Mouse (Mus musculus) embryonic facial prominence, embryonic 15.5 days (tissue): ENCODE data around the gene Slc16a10. TPM values are rescaled to one million over a fixed set of nuclear protein-coding genes. Genes with fewer than 3 reads are reported as not detected.

Experiments
- ATAC-seq: fragments of 200-750 bp; cut with Nextera tagmentation; 2 replicates; pipeline ENCODE4 v1.8.0; 2017; ENCODE audit warnings: low read depth, moderate TSS enrichment; ENCODE audit not compliant: insufficient number of reproducible peaks, low FRiP score, low TSS enrichment
- H3K27ac ChIP-seq: fragments of 300-500 bp; sonication (generic); replicated peaks from 2 replicates; pipeline ENCODE4 v1.5.1; 2015; ENCODE audit warnings: mild to moderate bottlenecking, inconsistent platforms
- H3K27me3 ChIP-seq: fragments of 300-500 bp; sonication (generic); 2 replicates; pipeline ENCODE4 v1.6.1; 2015; ENCODE audit warnings: inconsistent platforms
- H3K36me3 ChIP-seq: fragments of 300-500 bp; sonication (generic); 2 replicates; pipeline ENCODE4 v1.6.1; 2015; ENCODE audit warnings: mild to moderate bottlenecking, inconsistent platforms
- H3K4me1 ChIP-seq: fragments of 300-500 bp; sonication (generic); 2 replicates; pipeline ENCODE4 v1.6.1; 2015; ENCODE audit warnings: inconsistent platforms
- H3K4me2 ChIP-seq: fragments of 300-500 bp; sonication (generic); replicated peaks from 2 replicates; pipeline ENCODE4 v1.6.1; 2015; ENCODE audit warnings: mild to moderate bottlenecking, inconsistent platforms
- H3K4me3 ChIP-seq: fragments of 300-500 bp; sonication (generic); replicated peaks from 2 replicates; pipeline ENCODE4 v1.5.1; 2015; ENCODE audit warnings: mild to moderate bottlenecking, inconsistent platforms
- H3K9ac ChIP-seq: fragments of 300-500 bp; sonication (generic); 2 replicates; pipeline ENCODE4 v1.6.1; 2015; ENCODE audit warnings: inconsistent platforms
- H3K9me3 ChIP-seq: fragments of 300-500 bp; sonication (generic); replicated peaks from 2 replicates; pipeline ENCODE4 v1.6.1; 2016; ENCODE audit warnings: inconsistent platforms
- WGBS: fragments of 180-500 bp; shearing (Covaris S2); methylation state at CpG from one replicate; pipeline ENCODE4 v1.1.7; 2015; 5-methylcytosine and 5-hydroxymethylcytosine counted together
- polyA plus RNA-seq: library from polyadenylated mRNA; unstranded; fragments of >200 nt; fragmentation: Nextera tagmentation; extraction: Ambion mirVana; gene quantifications from 2 replicates; pipeline ENCODE4 v1.2.1, GENCODE M21; 2015

Slc16a10 gene
- polyA plus RNA-seq, 1 experiment from 2014 or later, result 8.0 TPM

DNA sequence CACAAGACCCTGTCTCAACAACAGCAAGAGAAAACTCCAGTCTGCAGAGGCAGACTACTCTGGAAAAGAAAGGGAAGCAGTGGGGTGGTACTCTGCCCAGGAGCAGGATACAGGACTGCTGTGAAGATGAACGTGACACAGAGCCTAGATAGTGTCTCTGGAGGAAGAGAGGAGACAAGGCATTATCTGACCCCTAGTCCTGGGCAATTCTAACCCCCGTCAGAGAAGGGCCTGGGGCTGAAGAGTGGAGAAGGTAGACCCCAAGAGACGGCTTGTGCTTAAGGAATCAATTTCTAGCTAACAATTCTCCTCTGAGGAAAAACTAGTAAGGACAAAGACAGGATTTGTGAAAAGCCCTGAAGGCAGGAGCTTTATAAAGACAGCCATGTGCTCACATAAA lies 76.7 kb downstream of the Slc16a10 start:
- ATAC-seq, result no peak
- Histone ChIP-seq H3K27ac (no peak overlapping the region), H3K36me3 (no peaks in the 10 kb centered on the region), H3K4me3 (no peak overlapping the region), H3K9ac (no peak overlapping the region), H3K27me3 (no peaks in the 10 kb centered on the region), H3K4me1 (0 out of 2 replicates have a peak, but pooled peaks cover 4% of the 10 kb centered on the region), H3K9me3 (no peaks in the 10 kb centered on the region), H3K4me2 (no peak overlapping the region)
- 34% methylated on average over 3 of the region's 3 CpGs for WGBS

DNA sequence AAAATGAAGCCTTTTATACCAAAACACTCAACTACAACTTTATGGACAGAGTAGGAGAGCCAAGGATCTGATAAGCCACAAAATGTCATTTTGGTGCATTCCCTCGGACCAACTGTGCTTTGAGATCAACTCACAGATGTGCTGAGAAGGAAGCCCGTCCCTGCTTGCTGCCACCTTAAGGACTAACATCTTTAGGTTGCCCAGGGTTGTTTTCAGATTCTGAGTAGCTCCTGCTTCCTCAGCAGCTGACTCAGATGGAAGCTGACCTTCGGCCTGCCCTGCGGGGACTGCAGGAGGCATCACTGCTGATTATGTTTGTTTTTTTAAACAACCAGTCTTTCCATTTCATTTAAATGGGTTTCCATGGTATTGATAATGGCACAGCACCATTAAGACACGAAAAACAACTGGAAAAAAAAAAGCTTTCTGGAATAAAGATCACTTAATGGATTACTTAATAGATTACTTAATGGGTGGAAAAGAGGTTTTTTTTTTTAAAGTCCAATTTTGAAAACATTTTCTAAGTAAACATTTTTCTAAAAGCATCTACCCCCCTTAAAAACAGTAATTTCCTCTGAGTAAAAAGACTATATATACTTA lies 78.7 kb downstream of the Slc16a10 start:
- H3K9ac ChIP-seq, result no peak overlapping the region
- no peak for ATAC-seq
- 0 out of 2 replicates have a peak, but pooled peaks cover 2% of the 10 kb centered on the region for H3K4me1 ChIP-seq
- no peaks in the 10 kb centered on the region for H3K9me3 ChIP-seq
- 22% methylated on average over 5 of the region's 5 CpGs for WGBS
- no peaks in the 10 kb centered on the region for H3K27me3 ChIP-seq
- H3K27ac ChIP-seq, result no peak overlapping the region
- H3K4me2 ChIP-seq, result no peak overlapping the region
- H3K4me3 ChIP-seq, result no peak overlapping the region
- no peaks in the 10 kb centered on the region for H3K36me3 ChIP-seq

DNA sequence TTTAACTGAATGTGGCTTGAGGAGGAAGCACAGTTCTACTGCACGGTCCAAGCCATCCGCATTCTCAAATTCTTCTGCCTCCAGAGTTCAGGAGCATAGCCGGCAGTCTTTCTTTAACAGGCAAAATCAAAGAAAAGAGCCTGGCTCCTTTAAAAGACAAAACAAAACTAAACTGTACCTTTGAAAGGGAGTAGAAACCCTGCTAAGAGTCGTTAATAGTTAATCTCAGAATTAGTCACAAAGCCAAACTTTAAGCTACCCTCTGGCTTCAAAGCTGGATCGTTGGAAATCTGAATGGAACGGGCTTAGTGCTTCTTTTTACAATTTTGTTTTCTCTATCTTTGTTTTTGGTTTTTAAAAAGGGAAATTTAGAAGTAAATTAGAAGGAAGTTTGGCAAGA lies 79.2 kb downstream of the Slc16a10 start:
- Histone ChIP-seq H3K4me2 (no peak overlapping the region), H3K27me3 (no peaks in the 10 kb centered on the region), H3K9ac (no peak overlapping the region), H3K36me3 (no peaks in the 10 kb centered on the region), H3K27ac (no peak overlapping the region), H3K4me1 (0 out of 2 replicates have a peak, but pooled peaks cover 3% of the 10 kb centered on the region), H3K9me3 (no peaks in the 10 kb centered on the region), H3K4me3 (no peak overlapping the region)
- ATAC-seq, result no peak
- 37% methylated on average over 6 of the region's 6 CpGs for WGBS

DNA sequence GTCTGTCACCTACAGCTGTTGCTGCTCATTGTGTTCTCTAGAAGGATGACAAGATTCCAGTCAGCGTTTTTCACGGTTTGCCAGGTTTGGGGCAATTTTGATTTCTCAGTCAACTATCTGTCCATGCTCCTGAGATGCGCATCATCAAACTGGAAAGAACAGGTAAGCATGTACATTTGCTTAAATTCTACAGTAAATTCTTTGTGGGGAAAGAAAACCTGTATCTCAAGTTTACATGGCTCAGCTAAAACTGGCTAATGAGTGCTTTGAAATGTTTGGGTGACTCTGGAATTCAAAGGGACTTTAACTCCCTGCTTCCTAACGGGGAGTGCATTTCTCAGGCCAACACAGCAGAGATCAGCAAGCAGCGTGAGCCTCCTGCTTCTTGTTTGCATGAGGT lies 80.1 kb downstream of the Slc16a10 start:
- no peak overlapping the region for H3K4me2 ChIP-seq
- H3K36me3 ChIP-seq, result no peaks in the 10 kb centered on the region
- 73% methylated on average over 5 of the region's 5 CpGs for WGBS
- H3K27me3 ChIP-seq, result no peaks in the 10 kb centered on the region
- no peak overlapping the region for H3K9ac ChIP-seq
- H3K4me1 ChIP-seq, result 0 out of 2 replicates have a peak, but pooled peaks cover 3% of the 10 kb centered on the region
- no peaks in the 10 kb centered on the region for H3K9me3 ChIP-seq
- ATAC-seq, result no peak
- no peak overlapping the region for H3K4me3 ChIP-seq
- H3K27ac ChIP-seq, result no peak overlapping the region

DNA sequence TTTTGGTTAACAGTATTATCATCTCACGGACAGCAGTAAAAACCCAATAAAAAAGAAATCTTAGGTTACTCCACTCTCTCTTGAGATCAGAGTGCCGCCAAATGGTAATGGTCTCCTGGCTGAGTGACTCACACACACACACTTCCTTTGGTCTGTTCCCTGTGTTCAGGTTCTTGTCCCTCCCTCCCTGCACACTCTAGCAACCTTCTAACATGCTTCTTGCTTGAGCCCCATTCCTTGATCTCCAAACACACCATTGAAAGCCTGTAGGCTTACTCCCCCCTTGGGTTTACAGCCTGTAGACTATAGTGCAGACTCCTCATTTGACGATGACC lies 83.3 kb downstream of the Slc16a10 start:
- WGBS, result 70% methylated on average over 3 of the region's 3 CpGs
- no peak for ATAC-seq

DNA sequence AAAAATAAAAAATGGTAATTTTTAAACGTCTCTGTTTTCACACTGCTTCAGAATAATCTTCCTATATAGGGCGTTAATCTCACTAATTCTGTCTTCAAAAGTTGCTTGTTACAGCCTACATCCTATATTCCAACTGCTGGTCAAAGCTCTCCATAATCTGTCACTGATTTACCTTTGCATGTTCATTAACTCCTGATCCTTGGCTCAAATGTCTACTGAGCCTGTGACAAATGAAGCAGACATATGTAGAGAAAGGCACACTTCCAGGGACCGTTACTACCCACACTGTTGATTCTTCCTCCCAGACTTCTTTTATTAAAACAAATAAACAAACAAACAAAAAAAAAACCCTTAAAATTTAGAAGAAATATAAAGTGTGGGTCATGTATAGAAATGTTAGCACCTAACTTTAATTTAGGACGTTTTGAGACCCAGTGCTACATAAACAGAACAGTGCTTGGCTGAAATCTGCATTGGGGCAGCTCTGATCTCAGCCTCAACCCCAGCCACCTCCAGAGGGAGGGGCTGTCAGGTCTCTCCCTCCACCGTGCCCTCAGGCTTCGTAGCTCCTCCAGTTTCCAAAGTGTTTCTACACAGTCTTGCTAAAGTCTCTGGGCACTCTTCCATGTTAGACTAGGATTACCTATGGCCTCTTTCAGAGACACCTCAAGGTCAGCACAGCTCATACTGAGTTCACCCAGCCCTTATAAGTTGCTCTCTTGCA lies 83.8 kb downstream of the Slc16a10 start:
- Histone ChIP-seq H3K4me3 (no peak overlapping the region), H3K9ac (no peak overlapping the region), H3K27ac (no peak overlapping the region), H3K9me3 (no peaks in the 10 kb centered on the region), H3K27me3 (no peaks in the 10 kb centered on the region), H3K36me3 (no peaks in the 10 kb centered on the region), H3K4me1 (0 out of 2 replicates have a peak, but pooled peaks cover 3% of the 10 kb centered on the region), H3K4me2 (no peak overlapping the region)
- 59% methylated on average over 6 of the region's 6 CpGs for WGBS
- ATAC-seq, result no peak

More for the DNA sequence above, 83.3 kb downstream of the Slc16a10 start:
- Histone ChIP-seq H3K9ac (no peak overlapping the region), H3K27ac (no peak overlapping the region), H3K9me3 (no peaks in the 10 kb centered on the region), H3K4me2 (no peak overlapping the region), H3K36me3 (no peaks in the 10 kb centered on the region), H3K4me3 (no peak overlapping the region), H3K27me3 (no peaks in the 10 kb centered on the region), H3K4me1 (0 out of 2 replicates have a peak, but pooled peaks cover 3% of the 10 kb centered on the region)

DNA sequence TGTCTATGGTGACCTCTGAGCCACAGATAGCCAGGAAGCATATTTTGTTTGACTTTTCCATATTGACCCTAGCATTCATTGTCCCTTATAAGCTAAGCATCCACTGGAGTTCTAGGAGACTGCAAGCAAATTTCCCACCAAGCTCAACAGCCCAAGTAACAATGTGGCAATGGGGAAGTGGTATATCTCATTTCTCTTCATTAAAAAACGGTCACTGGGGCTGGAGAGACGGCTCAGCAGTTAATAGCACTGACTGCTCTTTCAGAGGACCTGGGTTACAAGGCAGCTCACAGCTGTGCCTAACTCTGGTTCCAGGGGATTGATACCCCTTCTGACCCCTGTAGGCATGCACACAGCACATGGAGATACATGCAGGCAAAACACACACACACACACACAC lies 84.4 kb downstream of the Slc16a10 start:
- Histone ChIP-seq H3K9me3 (no peaks in the 10 kb centered on the region), H3K27ac (no peak overlapping the region), H3K4me2 (no peak overlapping the region), H3K27me3 (no peaks in the 10 kb centered on the region), H3K4me3 (no peak overlapping the region), H3K9ac (no peak overlapping the region), H3K36me3 (no peaks in the 10 kb centered on the region), H3K4me1 (0 out of 2 replicates have a peak, but pooled peaks cover 3% of the 10 kb centered on the region)
- no peak for ATAC-seq
- 56% methylated on average over 2 of the region's 2 CpGs for WGBS

DNA sequence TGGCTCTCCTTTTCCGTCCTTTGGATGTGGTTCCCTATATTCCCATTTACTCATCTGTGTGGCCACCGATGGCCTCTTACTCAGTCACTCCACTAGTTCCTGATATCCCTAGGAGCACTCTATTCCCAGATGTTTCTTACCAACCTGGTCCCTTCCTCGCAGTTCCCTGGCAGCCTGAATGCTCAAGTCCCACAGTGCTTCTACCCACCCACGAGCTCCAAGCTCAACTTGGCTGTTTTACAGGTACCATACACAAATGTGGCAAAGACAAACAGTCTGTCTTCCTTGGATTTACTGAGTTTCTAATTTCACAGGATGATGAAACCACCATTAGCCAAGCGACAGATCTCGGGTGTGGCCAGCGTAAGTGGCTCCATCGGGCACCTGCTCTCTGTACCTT lies 87.6 kb downstream of the Slc16a10 start:
- 86% methylated on average over 8 of the region's 8 CpGs for WGBS
- Histone ChIP-seq H3K4me3 (no peak overlapping the region), H3K4me2 (no peak overlapping the region), H3K36me3 (no peaks in the 10 kb centered on the region), H3K4me1 (0 out of 2 replicates have a peak, but pooled peaks cover 3% of the 10 kb centered on the region), H3K9me3 (no peaks in the 10 kb centered on the region), H3K27ac (no peak overlapping the region), H3K27me3 (no peaks in the 10 kb centered on the region), H3K9ac (no peak overlapping the region)
- ATAC-seq, result no peak

DNA sequence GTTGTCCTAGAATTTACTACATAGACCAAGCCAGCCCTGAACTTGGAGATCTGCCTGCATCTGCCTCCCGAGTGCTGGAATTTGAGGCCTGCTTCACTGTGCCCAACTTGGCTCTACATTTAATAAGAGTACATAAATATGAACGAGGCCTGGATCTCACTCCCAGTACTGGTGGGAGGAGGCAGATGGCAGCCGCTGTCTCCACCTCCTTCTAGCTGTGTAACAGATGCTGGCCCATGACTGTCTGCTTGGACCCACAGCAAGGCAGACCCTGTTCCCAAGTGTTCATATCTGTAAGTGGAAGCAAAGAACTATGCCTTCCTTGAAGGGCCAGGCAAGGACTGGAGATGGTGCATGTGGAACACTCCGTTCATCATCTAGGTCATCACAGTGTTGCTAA lies 88.2 kb downstream of the Slc16a10 start:
- ATAC-seq, result no peak
- Histone ChIP-seq H3K27ac (no peak overlapping the region), H3K4me1 (0 out of 2 replicates have a peak, but pooled peaks cover 3% of the 10 kb centered on the region), H3K27me3 (no peaks in the 10 kb centered on the region), H3K4me2 (no peak overlapping the region), H3K4me3 (no peak overlapping the region), H3K9ac (no peak overlapping the region), H3K36me3 (no peaks in the 10 kb centered on the region), H3K9me3 (no peaks in the 10 kb centered on the region)
- WGBS, result 85% methylated on average over 4 of the region's 4 CpGs

DNA sequence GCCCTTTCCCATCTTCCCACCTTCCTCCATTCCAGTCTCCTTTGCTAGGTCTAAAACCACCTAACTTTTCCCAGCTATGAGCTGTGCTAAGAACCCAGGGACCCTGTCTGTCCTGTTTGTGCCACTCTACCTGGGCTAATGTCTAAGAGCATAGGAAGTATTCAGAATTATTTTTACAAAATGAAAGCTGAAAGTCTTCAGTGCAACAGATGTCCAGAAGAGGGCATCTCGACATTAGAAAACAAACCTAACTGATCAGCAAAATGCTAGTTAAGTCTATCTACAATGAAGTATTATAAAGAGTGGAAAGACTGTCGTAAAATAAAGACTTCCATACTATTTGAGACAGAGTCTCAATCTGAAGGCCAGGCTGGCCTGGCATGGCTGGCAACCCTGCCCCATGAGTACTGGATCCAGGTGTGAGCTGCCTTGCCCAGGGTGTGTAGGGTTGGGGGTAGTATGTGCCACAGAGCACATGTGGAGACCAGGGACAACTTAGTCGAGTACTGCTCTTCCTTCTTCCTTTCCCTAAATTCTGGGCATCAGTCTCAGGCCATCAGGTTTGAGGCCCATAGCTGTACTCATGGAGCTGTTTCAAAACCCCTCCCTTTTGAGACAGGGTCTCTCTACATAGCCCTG lies 88.7 kb downstream of the Slc16a10 start:
- H3K36me3 ChIP-seq, result no peaks in the 10 kb centered on the region
- ATAC-seq, result no peak
- no peak overlapping the region for H3K4me3 ChIP-seq
- H3K9ac ChIP-seq, result no peak overlapping the region
- 0 out of 2 replicates have a peak, but pooled peaks cover under 1% of the 10 kb centered on the region for H3K4me1 ChIP-seq
- WGBS, result 47% methylated on average over 3 of the region's 3 CpGs
- no peaks in the 10 kb centered on the region for H3K27me3 ChIP-seq
- no peak overlapping the region for H3K4me2 ChIP-seq
- H3K27ac ChIP-seq, result no peak overlapping the region
- no peaks in the 10 kb centered on the region for H3K9me3 ChIP-seq

DNA sequence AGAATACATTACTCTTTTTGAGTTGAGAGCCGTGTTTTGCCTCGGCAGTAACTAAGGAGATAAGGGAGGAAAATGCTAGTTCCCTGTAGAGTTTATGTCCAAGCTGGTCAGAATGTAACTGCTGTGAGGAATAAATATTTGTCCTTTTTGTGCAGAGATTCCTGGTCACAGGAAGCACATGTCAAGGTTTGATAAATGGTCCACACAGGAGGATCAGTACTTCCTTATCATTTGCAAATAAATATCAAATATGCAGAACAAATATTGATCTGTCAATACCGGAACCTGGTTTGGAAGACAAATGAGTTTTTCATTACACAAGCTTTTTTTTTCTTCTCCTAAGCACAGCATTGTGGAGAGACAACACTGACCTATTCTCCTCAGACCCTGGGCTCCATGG lies 90.1 kb downstream of the Slc16a10 start:
- H3K4me1 ChIP-seq, result no peaks in the 10 kb centered on the region
- no peak overlapping the region for H3K27ac ChIP-seq
- no peak overlapping the region for H3K4me2 ChIP-seq
- WGBS, result 88% methylated on average over 3 of the region's 3 CpGs
- H3K27me3 ChIP-seq, result no peaks in the 10 kb centered on the region
- H3K9me3 ChIP-seq, result no peaks in the 10 kb centered on the region
- no peak for ATAC-seq
- no peak overlapping the region for H3K9ac ChIP-seq
- no peak overlapping the region for H3K4me3 ChIP-seq
- H3K36me3 ChIP-seq, result no peaks in the 10 kb centered on the region
